In the genomic region with DNA sequence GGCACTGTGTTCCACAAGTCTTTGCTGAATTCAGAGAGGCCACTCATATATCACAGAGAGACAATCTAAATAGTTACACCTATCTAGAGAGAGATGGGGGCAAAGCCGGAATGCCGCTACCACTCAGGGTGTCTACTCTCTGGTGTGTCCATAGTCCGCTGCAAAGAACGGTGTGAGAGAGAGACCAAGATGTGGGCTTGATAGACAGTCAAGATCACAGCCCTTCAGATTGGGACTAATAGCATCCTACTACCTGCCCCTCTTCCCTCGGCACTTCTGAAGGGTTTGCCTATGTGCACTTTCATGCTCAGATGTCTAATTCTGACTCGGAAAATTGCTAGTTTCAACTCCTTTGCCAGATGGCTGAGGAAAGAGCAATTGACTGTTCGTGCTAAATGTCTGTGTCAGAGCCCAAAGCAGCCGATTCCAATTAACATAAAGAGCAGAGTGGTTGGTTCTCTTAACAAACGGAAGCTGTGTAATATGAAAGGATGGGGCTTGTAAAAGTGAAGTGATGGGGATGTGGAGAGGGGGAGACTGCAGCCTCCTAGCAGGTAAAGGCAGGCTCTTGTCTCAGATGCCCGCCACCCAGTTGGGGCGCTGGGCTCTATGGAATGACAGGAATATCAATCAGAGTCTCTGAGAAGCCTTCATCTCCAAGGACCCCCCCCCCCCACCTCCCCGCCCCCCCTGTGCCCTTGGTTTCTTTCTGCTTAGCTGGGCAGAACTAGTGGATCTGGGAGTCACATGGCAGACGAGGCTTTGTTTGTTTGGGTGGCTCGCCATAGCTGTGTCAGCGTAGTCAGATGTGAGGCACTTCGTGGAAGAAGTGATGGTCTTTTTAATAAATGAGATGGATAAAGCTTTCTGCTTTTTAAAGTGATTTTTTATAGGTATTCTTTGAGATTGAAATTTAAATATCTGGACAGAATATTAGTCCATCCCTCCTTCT, we compare ENCODE assay signal across 12 mouse cellular contexts.
A peak's percentile ranks its signal among the peaks of the same experiment; 100 is the strongest.
DNase-seq lines count a peak whose midpoint lies in the region; ATAC-seq and TF ChIP-seq lines count a peak whose summit lies in the region.
"Had no signal": no experiment of that assay in that cellular context is flagged by ENCODE, and none has a peak within 500 bp of the region (broad histone marks: within the 10 kb centered on the region; RNA-seq: fewer than 3 reads in every experiment).

No protein-coding gene starts in this region.

- no peak for TF ChIP-seq CTCF in brain, embryonic 14.5 days (IDR thresholded peaks at IDR 0.05; ENCODE audit: borderline replicate concordance, extremely low read depth, insufficient read depth, insufficient read length)

- ATAC-seq in forebrain, embryonic 16.5 days: peak; percentile 88
- ATAC-seq in limb, embryonic 14.5 days (ENCODE audit: low FRiP score, low read depth): no peak
- ATAC-seq in cerebellum, adult (ENCODE audit: insufficient number of reproducible peaks, low FRiP score, low TSS enrichment): no peak

- H3K9me3 ChIP-seq in forebrain, embryonic 16.5 days (ENCODE audit: control insufficient read depth, low read length): no peaks in the 10 kb centered on the region
- H3K9me3 ChIP-seq in limb, embryonic 14.5 days (ENCODE audit: control insufficient read depth, low read length): no peaks in the 10 kb centered on the region
- H3K9me3 ChIP-seq: limb, embryonic 15.5 days had no signal

- WGBS in forebrain, embryonic 16.5 days: 41% methylated on average over 15 of the region's 16 CpGs
- WGBS in limb, embryonic 14.5 days: 29% methylated on average over 16 of the region's 16 CpGs

- TF ChIP-seq POLR2A in brain, embryonic 14.5 days (IDR thresholded peaks at IDR 0.05; ENCODE audit: borderline replicate concordance, extremely low read depth, insufficient read depth, insufficient read length, poor library complexity, severe bottlenecking): no peak
- no peak for TF ChIP-seq POLR2A in limb, embryonic 14.5 days (IDR thresholded peaks at IDR 0.05; ENCODE audit: borderline replicate concordance, extremely low read depth, insufficient read depth, insufficient read length)

- H3K4me1 ChIP-seq in forebrain, embryonic 16.5 days (replicated peaks; ENCODE audit: control insufficient read depth, insufficient read depth, low read length): peaks cover 18% of the 10 kb centered on the region; the same call in 1 of the 2 replicates
- H3K4me1 ChIP-seq in limb, embryonic 14.5 days (ENCODE audit: control insufficient read depth, insufficient read depth, low read length): peaks cover 9% of the 10 kb centered on the region

- H3K4me2 ChIP-seq in forebrain, embryonic 16.5 days (ENCODE audit: low read length): 0 out of 2 replicates have a peak overlapping the region, but pooled peaks have one; percentile 6
- H3K4me2 ChIP-seq in limb, embryonic 14.5 days (replicated peaks; ENCODE audit: low read depth, low read length, severe bottlenecking): 0 out of 2 replicates have a peak overlapping the region, but pooled peaks have one; percentile 20
- H3K4me2 ChIP-seq: limb, embryonic 15.5 days had no signal

- peak; percentile 12 for DNase-seq in MN1 (ENCODE audit: low spot score)
- peak; percentile 86 for DNase-seq in brain, embryonic 14.5 days (ENCODE audit: low read depth)
- DNase-seq in limb, embryonic 14.5 days (ENCODE audit: low spot score): peak; percentile 17
- DNase-seq in adrenal gland, adult 18-20 months (ENCODE audit: low spot score in 2 of 2): no peak
- DNase-seq in thymus, postnatal 10 days (ENCODE audit: low spot score in 2 of 2): no peak
- DNase-seq: adrenal gland, postnatal 36 days; heart, adult 18-20 months; kidney, adult 8-10 months; lung, postnatal 14 days had no signal

- 0 out of 2 replicates have a peak overlapping the region, but pooled peaks have one; percentile 3 for H3K9ac ChIP-seq in forebrain, embryonic 16.5 days (replicated peaks; ENCODE audit: low read depth, low read length)
- no peak overlapping the region for H3K9ac ChIP-seq in limb, embryonic 14.5 days (ENCODE audit: low read depth, low read length, severe bottlenecking)
- H3K9ac ChIP-seq: limb, embryonic 15.5 days had no signal

- H3K27ac ChIP-seq in forebrain, embryonic 16.5 days (ENCODE audit: low read length): peak overlapping the region; percentile 60
- no peak overlapping the region for H3K27ac ChIP-seq in limb, embryonic 14.5 days (replicated peaks; ENCODE audit: low read depth, low read length)
- H3K27ac ChIP-seq: limb, embryonic 15.5 days had no signal

- no peak overlapping the region for H3K4me3 ChIP-seq in forebrain, embryonic 16.5 days (replicated peaks; ENCODE audit: low read length)
- H3K4me3 ChIP-seq in limb, embryonic 14.5 days (replicated peaks; ENCODE audit: low read length): no peak overlapping the region
- H3K4me3 ChIP-seq: limb, embryonic 15.5 days had no signal

- no peaks in the 10 kb centered on the region for H3K27me3 ChIP-seq in forebrain, embryonic 16.5 days (replicated peaks; ENCODE audit: control insufficient read depth, insufficient read depth, low read length)
- no peaks in the 10 kb centered on the region for H3K27me3 ChIP-seq in limb, embryonic 14.5 days (ENCODE audit: control insufficient read depth, insufficient read depth, low read length)
- H3K27me3 ChIP-seq: limb, embryonic 15.5 days had no signal

- H3K36me3 ChIP-seq in forebrain, embryonic 16.5 days (ENCODE audit: control insufficient read depth, insufficient read depth): no peaks in the 10 kb centered on the region
- no peaks in the 10 kb centered on the region for H3K36me3 ChIP-seq in limb, embryonic 14.5 days (ENCODE audit: control insufficient read depth, insufficient read depth, low read length)
- H3K36me3 ChIP-seq: limb, embryonic 15.5 days had no signal

Comparison
In these comparisons a context has a peak if more than half of its experiments do, and no peak if none do; other contexts are left out.
1. DNase-seq: peak in MN1 (single experiment), brain, embryonic 14.5 days (single experiment) and limb, embryonic 14.5 days (single experiment); none in adrenal gland, adult 18-20 months (0 of 2) and thymus, postnatal 10 days (0 of 2).